Mouse (Mus musculus) kidney, postnatal 25 days (tissue): Measurements from ENCODE around the gene Upk3b.

Experiments
- DNase-seq, 2 experiments: peaks; one replicate each; pipeline ENCODE4 v3.0.0; 2021; ENCODE audit warnings: mixed read lengths in 2 of 2

The Upk3b gene

DNA sequence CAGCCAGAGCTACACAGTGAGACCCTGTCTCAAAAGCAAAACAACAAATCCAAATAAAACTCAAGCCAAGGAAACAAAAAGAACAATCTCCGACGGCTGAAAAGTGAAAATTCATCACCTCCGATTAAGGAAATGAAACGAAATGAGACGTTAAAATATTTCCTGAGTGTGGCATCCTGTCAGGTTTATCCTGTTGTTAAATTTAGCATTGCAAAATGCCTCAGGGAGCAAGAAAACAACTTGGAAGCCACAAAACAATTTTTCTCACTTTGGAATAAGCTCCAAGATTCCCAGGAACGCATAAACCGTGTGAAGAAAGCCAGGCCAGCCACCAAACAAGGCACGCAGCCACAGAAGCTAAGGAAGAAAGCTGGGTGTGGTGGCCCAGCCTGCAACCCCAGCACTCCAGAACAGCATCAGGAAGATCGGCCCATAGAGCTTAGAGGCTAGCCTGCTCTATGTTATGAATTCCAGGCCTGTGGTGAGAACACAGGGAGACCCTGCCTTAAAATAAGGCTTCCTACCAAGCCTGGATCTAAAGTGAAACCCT is 38.8 kb downstream of the Upk3b start:
- DNase-seq = peak; percentile 49 to 58

DNA sequence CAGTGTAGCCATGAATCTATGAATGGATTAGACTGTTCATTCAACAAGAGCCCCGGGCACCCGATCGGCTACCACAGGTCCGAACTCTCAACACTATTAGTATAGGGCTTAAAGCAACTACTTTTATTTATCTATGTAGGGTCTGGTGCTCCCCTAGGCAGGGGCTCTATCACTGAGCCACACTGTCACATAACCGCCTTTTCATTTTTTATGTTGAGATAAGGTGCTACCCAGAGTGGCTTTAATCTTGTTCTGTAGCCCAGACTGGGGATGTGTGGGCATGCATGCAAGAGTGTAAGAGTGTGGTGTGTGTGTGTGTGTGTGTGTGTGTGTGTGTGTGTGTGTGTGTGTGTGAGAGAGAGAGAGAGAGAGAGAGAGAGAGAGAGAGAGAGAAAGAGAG is 39.8 kb downstream of the Upk3b start:
- DNase-seq = no peak

GRCm38 (mm10) chr5:136082345-136082744 is 44.0 kb downstream of the Upk3b start:
- no peak for DNase-seq

DNA sequence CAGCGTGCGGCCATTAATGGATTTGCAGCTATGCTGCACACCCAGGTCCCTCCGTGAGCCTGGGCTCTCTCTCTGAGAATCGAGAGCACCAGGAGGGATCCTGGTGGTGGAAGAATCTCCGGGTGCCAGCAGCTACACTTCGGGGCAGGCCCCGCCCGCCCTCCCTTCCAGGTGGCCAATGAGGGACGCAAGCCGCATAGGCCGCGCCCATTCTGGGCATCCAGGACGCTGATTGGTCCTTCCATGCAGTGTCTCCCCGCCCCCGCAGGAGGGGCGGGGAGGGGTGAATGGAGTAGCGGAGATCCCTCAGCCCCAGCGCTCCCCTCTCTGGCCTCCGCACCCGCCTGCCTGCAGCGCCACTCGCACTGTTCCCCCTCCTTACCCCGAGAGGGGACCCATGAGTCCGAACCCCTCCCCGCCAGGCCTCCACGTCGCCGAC is 45.4 kb downstream of the Upk3b start, which contains the start of gene Rasa4:
Gene Rasa4, plus strand, starts transcription at position 248 of the 439 bp plus-strand sequence.
- peak; percentile 94 to 97 for DNase-seq

GRCm38 (mm10) chr5:136084144-136084881 is 46.0 kb downstream of the Upk3b start:
- DNase-seq = no peak

- peak; percentile 23 to 64 for DNase-seq
These were observed 46.8 kb downstream of the Upk3b start for GRCm38 (mm10) chr5:136084891-136085651.

GRCm38 (mm10) chr5:136086290-136086689 is 48.0 kb downstream of the Upk3b start:
- no peak for DNase-seq

- peak in 1 of 2 experiments; percentile 28 for DNase-seq
These were observed 50.7 kb downstream of the Upk3b start for GRCm38 (mm10) chr5:136088821-136089575.

DNA sequence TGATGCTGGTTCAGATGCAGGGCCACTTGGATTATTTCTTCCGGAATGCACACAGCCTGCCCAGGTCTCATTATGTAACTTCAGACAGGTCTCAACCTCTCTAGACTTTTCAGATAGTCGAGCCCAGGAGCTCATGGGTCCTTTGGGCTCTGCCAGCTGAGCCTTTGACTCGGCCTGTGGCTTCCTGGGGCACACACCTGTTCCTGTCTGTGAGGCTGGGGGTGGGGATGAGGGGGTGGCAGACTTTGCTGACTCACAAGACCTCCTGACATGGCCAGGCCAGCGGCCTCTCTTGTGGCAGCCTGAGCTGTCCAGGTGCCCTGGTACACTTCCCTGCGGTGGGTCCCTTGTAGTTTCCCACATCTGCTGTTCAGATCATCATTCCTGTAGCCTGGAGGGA is 53.6 kb downstream of the Upk3b start:
- DNase-seq = no peak

DNA sequence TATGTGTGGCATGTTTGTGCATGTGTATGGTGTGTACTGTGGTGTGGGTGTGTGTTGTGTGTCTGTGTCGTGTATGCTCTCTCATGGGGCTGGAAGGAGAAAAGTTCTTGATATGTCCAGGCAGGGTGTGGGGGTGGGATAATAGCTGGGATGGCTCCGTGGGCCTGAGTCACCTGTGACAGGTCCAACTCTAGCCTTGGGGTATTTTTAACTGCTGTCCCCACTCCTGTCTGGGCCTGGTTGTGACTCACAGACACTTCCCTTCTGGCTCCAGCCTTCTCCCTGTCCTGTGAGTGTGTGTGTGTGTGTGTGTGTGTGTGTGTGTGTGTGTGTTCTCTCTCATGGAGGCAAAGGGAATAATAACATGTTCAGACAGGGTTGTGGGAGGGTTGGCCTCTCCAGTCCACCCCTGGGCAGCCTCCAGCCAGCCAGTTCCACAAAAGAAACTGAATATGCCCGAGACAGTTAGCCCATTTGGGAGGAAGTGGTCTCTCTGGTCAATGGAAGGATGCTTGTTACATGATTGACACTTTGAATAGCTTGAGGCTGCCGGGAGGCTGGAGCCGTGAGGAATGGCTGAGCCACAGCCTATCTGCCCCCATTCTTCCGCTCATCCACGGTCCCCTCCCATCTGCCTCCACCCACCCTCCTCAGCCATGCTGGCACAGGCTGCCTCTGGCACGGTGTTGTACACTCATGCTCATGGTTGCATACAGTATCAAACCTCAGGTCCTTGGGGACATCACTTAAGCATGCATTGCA is 56.1 kb downstream of the Upk3b start:
- DNase-seq = no peak

GRCm38 (mm10) chr5:136095089-136095488 is 56.8 kb downstream of the Upk3b start:
- no peak for DNase-seq
